Mouse (Mus musculus) kidney, embryonic 15.5 days (tissue): ENCODE results near the gene Tmem181a. TPM values are rescaled to one million over a fixed set of nuclear protein-coding genes. Genes with fewer than 3 reads are reported as not detected.
"Not testable (repeated sequence)": the region's sequence is repeated elsewhere in the genome, so short reads cannot be mapped to it uniquely, and the experiment has no call there.

Experiments used
- ATAC-seq: fragments of 200-750 bp; cut with Nextera tagmentation; replicated peaks from 2 replicates; pipeline ENCODE4 v1.8.0; 2017; ENCODE audit warnings: moderate TSS enrichment; ENCODE audit not compliant: low FRiP score
- H3K27ac ChIP-seq: fragments of 300-500 bp; sonication (generic); 2 replicates; pipeline ENCODE4 v1.5.1; 2015; ENCODE audit warnings: mild to moderate bottlenecking, inconsistent platforms
- H3K27me3 ChIP-seq: fragments of 300-500 bp; sonication (generic); 2 replicates; pipeline ENCODE4 v1.6.1; 2015; ENCODE audit warnings: inconsistent platforms
- H3K36me3 ChIP-seq: fragments of 300-500 bp; sonication (generic); 2 replicates; pipeline ENCODE4 v1.6.1; 2015; ENCODE audit warnings: inconsistent platforms
- H3K4me1 ChIP-seq: fragments of 300-500 bp; sonication (generic); 2 replicates; pipeline ENCODE4 v1.6.1; 2015; ENCODE audit warnings: inconsistent platforms
- H3K4me2 ChIP-seq: fragments of 300-500 bp; sonication (generic); 2 replicates; pipeline ENCODE4 v1.6.1; 2015; ENCODE audit warnings: moderate library complexity, mild to moderate bottlenecking, inconsistent platforms
- H3K4me3 ChIP-seq: fragments of 300-500 bp; sonication (generic); replicated peaks from 2 replicates; pipeline ENCODE4 v1.5.1; 2015; ENCODE audit warnings: mild to moderate bottlenecking, inconsistent platforms
- H3K9ac ChIP-seq: fragments of 300-500 bp; sonication (generic); 2 replicates; pipeline ENCODE4 v1.6.1; 2015; ENCODE audit warnings: mild to moderate bottlenecking, inconsistent platforms
- H3K9me3 ChIP-seq: fragments of 300-500 bp; sonication (generic); replicated peaks from 2 replicates; pipeline ENCODE4 v1.6.1; 2016; ENCODE audit warnings: inconsistent platforms
- WGBS: fragments of 180-500 bp; shearing (Covaris S2); methylation state at CpG from one replicate; pipeline ENCODE4 v1.1.7; 2015; ENCODE audit warnings: mixed read lengths; 5-methylcytosine and 5-hydroxymethylcytosine counted together
- polyA plus RNA-seq: library from polyadenylated mRNA; unstranded; fragments of >200 nt; fragmentation: Nextera tagmentation; extraction: Ambion mirVana; gene quantifications from 2 replicates; pipeline ENCODE4 v1.2.1, GENCODE M21; 2015

Tmem181a gene
- polyA plus RNA-seq, 1 experiment from 2014 or later: 14.4 TPM

GRCm38 (mm10) chr17:6312755-6313154 is 56.1 kb downstream of the Tmem181a start:
- not testable (repeated sequence) for H3K9me3 ChIP-seq, H3K9ac ChIP-seq, H3K4me1 ChIP-seq, H3K27ac ChIP-seq, H3K4me3 ChIP-seq, H3K36me3 ChIP-seq, ATAC-seq, H3K4me2 ChIP-seq, H3K27me3 ChIP-seq
- 82% methylated on average over 3 of the region's 3 CpGs for WGBS

GRCm38 (mm10) chr17:6314493-6314892 is 57.8 kb downstream of the Tmem181a start:
- ATAC-seq, H3K27ac ChIP-seq, H3K4me2 ChIP-seq, H3K27me3 ChIP-seq, H3K9me3 ChIP-seq, H3K36me3 ChIP-seq, H3K4me3 ChIP-seq, H3K4me1 ChIP-seq, H3K9ac ChIP-seq: not testable (repeated sequence)
- WGBS: 71% methylated on average over 2 of the region's 3 CpGs

GRCm38 (mm10) chr17:6315706-6316105 is 59.0 kb downstream of the Tmem181a start:
- 47% methylated on average over 4 of the region's 4 CpGs for WGBS
- ATAC-seq, H3K4me1 ChIP-seq, H3K9ac ChIP-seq, H3K36me3 ChIP-seq, H3K27me3 ChIP-seq, H3K9me3 ChIP-seq, H3K27ac ChIP-seq, H3K4me2 ChIP-seq, H3K4me3 ChIP-seq: not testable (repeated sequence)

- H3K36me3 ChIP-seq, H3K9ac ChIP-seq, H3K27me3 ChIP-seq, H3K4me1 ChIP-seq, H3K27ac ChIP-seq, H3K9me3 ChIP-seq: not testable (repeated sequence)
- 0 out of 2 replicates have a peak, but pooled peaks have one; percentile 34 for ATAC-seq
- WGBS: 3% methylated on average over 38 of the region's 38 CpGs
- H3K4me3 ChIP-seq: peak overlapping the region; percentile 48
- H3K4me2 ChIP-seq: peak overlapping the region; percentile 70
Observed at GRCm38 (mm10) chr17:6316379-6317126, 59.9 kb downstream of the Tmem181a start.

GRCm38 (mm10) chr17:6317339-6317985 is 60.8 kb downstream of the Tmem181a start, which contains the start of gene Dynlt1a:
TSS of gene Dynlt1a (minus strand) at chr17:6317500.
- H3K4me1 ChIP-seq, H3K9ac ChIP-seq, H3K27me3 ChIP-seq, H3K27ac ChIP-seq, H3K36me3 ChIP-seq, H3K9me3 ChIP-seq: not testable (repeated sequence)
- Histone ChIP-seq H3K4me2 (peak within 1 kb of the TSS; percentile 70), H3K4me3 (peak within 1 kb of the TSS; percentile 48)
- peak; percentile 95 for ATAC-seq
- 11% methylated on average over 22 of the region's 23 CpGs for WGBS

GRCm38 (mm10) chr17:6321081-6321777 is 64.6 kb downstream of the Tmem181a start:
- H3K36me3 ChIP-seq, H3K4me1 ChIP-seq, H3K9me3 ChIP-seq, H3K4me2 ChIP-seq, H3K4me3 ChIP-seq, H3K27ac ChIP-seq, H3K27me3 ChIP-seq, H3K9ac ChIP-seq: not testable (repeated sequence)
- ATAC-seq: 0 out of 2 replicates have a peak, but pooled peaks have one; percentile 33
- 7% methylated on average over 6 of the region's 60 CpGs for WGBS

GRCm38 (mm10) chr17:6321778-6322101 is 65.1 kb downstream of the Tmem181a start:
- not testable (repeated sequence) for H3K27me3 ChIP-seq, ATAC-seq

GRCm38 (mm10) chr17:6325021-6325420 is 68.4 kb downstream of the Tmem181a start:
- not testable (repeated sequence) for H3K9me3 ChIP-seq, H3K4me2 ChIP-seq, H3K27me3 ChIP-seq, H3K36me3 ChIP-seq, H3K4me1 ChIP-seq, H3K27ac ChIP-seq, ATAC-seq, H3K4me3 ChIP-seq, H3K9ac ChIP-seq
- WGBS: 62% methylated on average over 10 of the region's 10 CpGs

More at GRCm38 (mm10) chr17:6321778-6322101, 65.1 kb downstream of the Tmem181a start:
- not testable (repeated sequence) for H3K36me3 ChIP-seq, H3K4me3 ChIP-seq, H3K9ac ChIP-seq, H3K4me2 ChIP-seq, H3K27ac ChIP-seq, H3K9me3 ChIP-seq, H3K4me1 ChIP-seq
- no CpG with 5 or more reads among the region's 10 CpGs for WGBS

GRCm38 (mm10) chr17:6325543-6325942 is 68.9 kb downstream of the Tmem181a start:
- not testable (repeated sequence) for H3K27ac ChIP-seq, H3K36me3 ChIP-seq, H3K4me1 ChIP-seq, H3K4me3 ChIP-seq, H3K27me3 ChIP-seq, H3K9ac ChIP-seq, ATAC-seq, H3K4me2 ChIP-seq, H3K9me3 ChIP-seq
- WGBS: 59% methylated on average over 6 of the region's 6 CpGs

GRCm38 (mm10) chr17:6327554-6327953 is 70.9 kb downstream of the Tmem181a start:
- H3K4me3 ChIP-seq, H3K36me3 ChIP-seq, H3K9ac ChIP-seq, H3K9me3 ChIP-seq, H3K4me2 ChIP-seq, H3K27ac ChIP-seq, ATAC-seq, H3K4me1 ChIP-seq, H3K27me3 ChIP-seq: not testable (repeated sequence)
- 90% methylated on average over 7 of the region's 7 CpGs for WGBS

- 71% methylated on average over 4 of the region's 4 CpGs for WGBS
- not testable (repeated sequence) for H3K27me3 ChIP-seq, ATAC-seq, H3K4me1 ChIP-seq, H3K4me2 ChIP-seq, H3K9ac ChIP-seq, H3K9me3 ChIP-seq, H3K27ac ChIP-seq, H3K36me3 ChIP-seq, H3K4me3 ChIP-seq
Observed at GRCm38 (mm10) chr17:6328997-6329396, 72.3 kb downstream of the Tmem181a start.

- WGBS: no CpG with 5 or more reads among the region's 12 CpGs
- H3K9ac ChIP-seq, H3K27me3 ChIP-seq, H3K27ac ChIP-seq, H3K9me3 ChIP-seq, H3K4me2 ChIP-seq, H3K36me3 ChIP-seq, H3K4me3 ChIP-seq, H3K4me1 ChIP-seq: not testable (repeated sequence)
- 0 out of 2 replicates have a peak, but pooled peaks have one; percentile 15 for ATAC-seq
Observed at GRCm38 (mm10) chr17:6342606-6343294, 86.1 kb downstream of the Tmem181a start.
